Mouse (Mus musculus): ENCODE measurements around the gene Hmcn2.

- TF ChIP-seq CTCF (IDR thresholded peaks at IDR 0.05) (no peak), POLR2A (IDR thresholded peaks at IDR 0.05; ENCODE audit: insufficient read depth, low read depth, low read length) (no peak)
Observed at GRCm38 (mm10) chr2:31494315-31494714, 180.1 kb downstream of the Hmcn2 start.

All from heart, adult 2 months (tissue).